Mouse (Mus musculus) liver, embryonic 14.5 days (tissue): Measurements from ENCODE around the gene Cers2. TPM values are rescaled to one million over a fixed set of nuclear protein-coding genes. Genes with fewer than 3 reads are reported as not detected.

Experiments used
- ATAC-seq: fragments of 200-750 bp; cut with Nextera tagmentation; 2 replicates; pipeline ENCODE4 v1.8.0; 2017; ENCODE audit warnings: moderate number of reproducible peaks, mild to moderate bottlenecking, moderate library complexity; ENCODE audit not compliant: insufficient read depth
- DNase-seq, 3 experiments: peaks; one replicate each; pipeline ENCODE4 v3.0.0-alpha.2; 2012 to 2013; ENCODE audit warnings: low read depth in 3 of 3, low spot score in 3 of 3
- H3K27ac ChIP-seq: fragments of 300-500 bp; sonication (generic); 2 replicates; pipeline ENCODE4 v1.5.1; 2014; ENCODE audit warnings: moderate library complexity, mild to moderate bottlenecking, control low read depth, inconsistent platforms
- H3K27me3 ChIP-seq: fragments of 300-500 bp; sonication (generic); 2 replicates; pipeline ENCODE4 v1.6.1; 2014; ENCODE audit warnings: mild to moderate bottlenecking, low read length, moderate library complexity; ENCODE audit not compliant: control insufficient read depth, insufficient read depth
- H3K36me3 ChIP-seq: fragments of 300-500 bp; sonication (generic); replicated peaks from 2 replicates; pipeline ENCODE4 v1.6.1; 2014; ENCODE audit warnings: low read depth; ENCODE audit not compliant: control insufficient read depth, insufficient read depth
- H3K4me1 ChIP-seq, 2 experiments: fragments of 200-500 bp in 1 of 2; fragments of 300-500 bp in 1 of 2; sonication (generic) in 1 of 2; replicated peaks; 2 replicates each; pipeline ENCODE4 v1.6.1; 2012 to 2014; ENCODE audit warnings: antibody characterized with exemption in 1 of 2, inconsistent platforms in 1 of 2, low read length in 1 of 2; ENCODE audit not compliant: control insufficient read depth in 2 of 2, insufficient read depth in 2 of 2
- H3K4me2 ChIP-seq: fragments of 300-500 bp; sonication (generic); 2 replicates; pipeline ENCODE4 v1.6.1; 2014; ENCODE audit warnings: low read depth, mild to moderate bottlenecking, control low read depth, moderate library complexity
- H3K4me3 ChIP-seq, 2 experiments: fragments of 200-500 bp in 1 of 2; fragments of 300-500 bp in 1 of 2; sonication (generic) in 1 of 2; 2 replicates each; pipeline ENCODE4 v1.5.1; 2012 to 2014; ENCODE audit warnings: low read depth in 2 of 2, low read length in 2 of 2, mild to moderate bottlenecking in 2 of 2, control low read depth in 1 of 2, inconsistent platforms in 1 of 2, moderate library complexity in 1 of 2; ENCODE audit not compliant: insufficient read depth in 1 of 2
- H3K9ac ChIP-seq: fragments of 300-500 bp; sonication (generic); replicated peaks from 2 replicates; pipeline ENCODE4 v1.6.1; 2014; ENCODE audit warnings: mild to moderate bottlenecking, control low read depth, moderate library complexity
- H3K9me3 ChIP-seq: fragments of 300-500 bp; sonication (generic); 2 replicates; pipeline ENCODE4 v1.6.1; 2016; ENCODE audit warnings: low read length, mixed read lengths; ENCODE audit not compliant: control insufficient read depth
- CTCF ChIP-seq: IDR thresholded peaks from 2 replicates; pipeline ENCODE4 v1.5.1; 2016; ENCODE audit warnings: antibody characterized with exemption, low read depth, control low read depth
- EP300 ChIP-seq: IDR thresholded peaks from 2 replicates; pipeline ENCODE4 v1.6.1; 2016; ENCODE audit warnings: antibody characterized with exemption, low read depth
- WGBS: fragments of 180-500 bp; shearing (Covaris S2); extraction: QIAGEN DNeasy Blood & Tissue Kit; methylation state at CpG from one replicate; pipeline ENCODE4 v1.1.7; 2014; ENCODE audit not compliant: insufficient replicate concordance; 5-methylcytosine and 5-hydroxymethylcytosine counted together
- polyA plus RNA-seq, 2 experiments: library from polyadenylated mRNA; depleted of rRNA in 1 of 2; stranded (reverse) in 1 of 2; unstranded in 1 of 2; fragments of >200 nt; fragmentation: Nextera tagmentation in 1 of 2; extraction: Ambion mirVana in 1 of 2; gene quantifications; 2 replicates each; pipeline versions ENCODE4 v1.2.1 to v1.2.3; 2012 to 2014

Cers2 gene
- polyA plus RNA-seq, 2 experiments: 63.8 to 80.2 TPM

- H3K4me2 ChIP-seq: no peak overlapping the region
- H3K4me1 ChIP-seq: peaks cover 0 to 14% of the 10 kb centered on the region in 2 experiments; a peak in 2 of 4 replicates
- H3K4me3 ChIP-seq: no peak overlapping the region
- no peak for DNase-seq
- no peak overlapping the region for H3K9ac ChIP-seq
- no peaks in the 10 kb centered on the region; the same call in 1 of the 2 replicates for H3K36me3 ChIP-seq
- peak; percentile 78 for TF ChIP-seq CTCF
- no peak for TF ChIP-seq EP300
- no peaks in the 10 kb centered on the region for H3K9me3 ChIP-seq
- no peak overlapping the region for H3K27ac ChIP-seq
- no peaks in the 10 kb centered on the region for H3K27me3 ChIP-seq
- 12% methylated on average over 5 of the region's 5 CpGs for WGBS
- no peak for ATAC-seq
These were observed 18.5 kb upstream of the Cers2 start for GRCm38 (mm10) chr3:95296103-95296469.

GRCm38 (mm10) chr3:95298018-95298417 is 16.6 kb upstream of the Cers2 start:
- H3K9ac ChIP-seq: no peak overlapping the region
- WGBS: 48% methylated on average over 7 of the region's 7 CpGs
- H3K36me3 ChIP-seq: no peaks in the 10 kb centered on the region; the same call in 1 of the 2 replicates
- H3K4me1 ChIP-seq: peaks cover 0 to 14% of the 10 kb centered on the region in 2 experiments; a peak in 2 of 4 replicates
- H3K27ac ChIP-seq: no peak overlapping the region
- H3K4me3 ChIP-seq: no peak overlapping the region
- TF ChIP-seq EP300: no peak
- no peak for TF ChIP-seq CTCF
- H3K27me3 ChIP-seq: no peaks in the 10 kb centered on the region
- H3K9me3 ChIP-seq: no peaks in the 10 kb centered on the region
- DNase-seq (no peak), ATAC-seq (0 out of 2 replicates have a peak, but pooled peaks have one; percentile 25)
- no peak overlapping the region for H3K4me2 ChIP-seq

- H3K27ac ChIP-seq: no peak overlapping the region
- no peak overlapping the region for H3K9ac ChIP-seq
- H3K4me2 ChIP-seq: no peak overlapping the region
- H3K9me3 ChIP-seq: no peaks in the 10 kb centered on the region
- no peak overlapping the region for H3K4me3 ChIP-seq
- 86% methylated on average over 3 of the region's 3 CpGs for WGBS
- no peaks in the 10 kb centered on the region for H3K27me3 ChIP-seq
- no peak for DNase-seq
- TF ChIP-seq CTCF: no peak
- no peak for TF ChIP-seq EP300
- H3K36me3 ChIP-seq: no peaks in the 10 kb centered on the region
- peaks cover 0 to under 1% of the 10 kb centered on the region in 2 experiments; a peak in 1 of 4 replicates for H3K4me1 ChIP-seq
- ATAC-seq: no peak
These were observed 13.3 kb upstream of the Cers2 start for GRCm38 (mm10) chr3:95301204-95301796.

- ATAC-seq (no peak), DNase-seq (no peak)
- WGBS: 66% methylated on average over 4 of the region's 4 CpGs
These were observed 8.3 kb upstream of the Cers2 start for GRCm38 (mm10) chr3:95306244-95306643.

GRCm38 (mm10) chr3:95307100-95307499 is 7.5 kb upstream of the Cers2 start, which contains the start of gene Anxa9:
TSS of gene Anxa9 (minus strand) at chr3:95307176.
- Histone ChIP-seq H3K4me2 (no peak within 1 kb of the TSS), H3K27me3 (no peaks in the 10 kb centered on the region), H3K9ac (no peak within 1 kb of the TSS), H3K4me1 (peaks cover 7 to 12% of the 10 kb centered on the region in 2 experiments), H3K9me3 (no peaks in the 10 kb centered on the region), H3K27ac (no peak within 1 kb of the TSS), H3K36me3 (no peaks in the 10 kb centered on the region), H3K4me3 (no peak within 1 kb of the TSS)
- TF ChIP-seq EP300 (no peak), CTCF (no peak)
- DNase-seq: no peak
- no peak for ATAC-seq
- WGBS: 67% methylated on average over 7 of the region's 7 CpGs

More at GRCm38 (mm10) chr3:95306244-95306643, 8.3 kb upstream of the Cers2 start:
- H3K4me1 ChIP-seq: peaks cover under 1 to 3% of the 10 kb centered on the region in 2 experiments; a peak in 3 of 4 replicates
- no peaks in the 10 kb centered on the region for H3K9me3 ChIP-seq
- no peak overlapping the region for H3K27ac ChIP-seq
- no peak overlapping the region for H3K4me2 ChIP-seq
- no peak overlapping the region for H3K4me3 ChIP-seq
- no peak for TF ChIP-seq CTCF
- no peak for TF ChIP-seq EP300
- H3K36me3 ChIP-seq: no peaks in the 10 kb centered on the region
- H3K9ac ChIP-seq: no peak overlapping the region
- H3K27me3 ChIP-seq: no peaks in the 10 kb centered on the region
